12 mouse cellular contexts compared by ENCODE assay signal in genomic region chr19:10176477-10176876, GRCm38 (mm10).
"Had no signal": no experiment of that assay in that cellular context is flagged by ENCODE, and none has a peak within 500 bp of the region (broad histone marks: within the 10 kb centered on the region; RNA-seq: fewer than 3 reads in every experiment).

No protein-coding gene starts in this region.

- DNase-seq: layer of hippocampus, adult 9-11 months; layer of hippocampus, postnatal 36 days; lung, adult 18-20 months; right cerebral cortex, postnatal 4 days; spleen, adult 18-20 months; thymus, adult 18-20 months; thymus, postnatal 14 days had no signal

- H3K4me3 ChIP-seq: limb, embryonic 15.5 days; midbrain, embryonic 12.5 days; neural tube, embryonic 13.5 days had no signal

- H3K36me3 ChIP-seq: limb, embryonic 15.5 days; midbrain, embryonic 12.5 days; neural tube, embryonic 13.5 days had no signal

- H3K27ac ChIP-seq: limb, embryonic 15.5 days; liver, embryonic 14.5 days; midbrain, embryonic 12.5 days; neural tube, embryonic 13.5 days had no signal

- H3K27me3 ChIP-seq: limb, embryonic 15.5 days; midbrain, embryonic 12.5 days; neural tube, embryonic 13.5 days had no signal

- H3K4me2 ChIP-seq: limb, embryonic 15.5 days; midbrain, embryonic 12.5 days; neural tube, embryonic 13.5 days had no signal

- H3K9ac ChIP-seq: limb, embryonic 15.5 days; liver, embryonic 14.5 days; midbrain, embryonic 12.5 days; neural tube, embryonic 13.5 days had no signal

- ATAC-seq: midbrain, embryonic 16.5 days had no signal

- H3K9me3 ChIP-seq: limb, embryonic 15.5 days; midbrain, embryonic 12.5 days; neural tube, embryonic 13.5 days had no signal

- H3K4me1 ChIP-seq: limb, embryonic 15.5 days; midbrain, embryonic 12.5 days; neural tube, embryonic 13.5 days had no signal
